Comparison of ENCODE assay signal across 8 mouse cellular contexts in the genomic region with DNA sequence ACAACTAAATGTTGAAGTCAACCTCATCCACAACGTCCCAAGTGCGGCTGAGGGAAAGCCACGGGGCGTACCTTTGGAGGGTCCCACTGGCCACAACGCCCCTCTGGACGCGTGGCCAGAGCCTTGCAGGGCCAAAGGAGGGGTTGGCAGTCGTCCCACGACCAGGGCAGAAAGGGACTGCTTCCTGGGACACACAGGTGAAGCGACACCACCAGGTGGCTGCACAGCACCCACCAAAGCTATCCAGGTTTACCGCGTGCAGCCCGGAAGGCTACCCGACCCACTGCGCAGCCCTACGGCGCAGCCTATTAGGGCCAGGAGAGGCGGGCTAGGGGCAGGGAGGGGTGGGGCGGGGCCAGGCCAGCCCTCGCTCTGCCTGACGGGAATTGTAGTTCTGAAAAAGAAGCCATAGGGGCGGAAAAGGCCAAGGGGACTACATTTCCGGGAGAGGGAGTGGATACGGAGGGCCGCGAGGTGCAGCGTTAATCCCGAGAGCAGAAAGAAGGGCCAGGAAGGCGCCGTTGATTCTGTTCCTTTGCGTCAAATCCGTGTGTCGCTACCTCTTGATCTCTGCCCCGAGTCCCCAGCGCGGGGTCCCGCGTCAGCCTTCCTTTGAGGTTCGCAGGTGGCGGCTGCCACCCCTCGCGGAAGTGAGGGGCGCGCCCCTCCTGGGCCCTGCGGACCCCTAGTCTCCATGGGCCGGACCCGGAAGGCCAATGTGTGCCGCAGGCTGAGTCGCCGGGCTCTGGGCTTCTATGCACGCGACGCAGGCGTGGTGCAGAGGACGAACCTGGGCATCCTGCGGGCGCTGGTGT. TPM values are rescaled to one million over a fixed set of nuclear protein-coding genes. Genes with fewer than 3 reads are reported as not detected.
DNase-seq lines count a peak whose midpoint lies in the region; ATAC-seq and TF ChIP-seq lines count a peak whose summit lies in the region.

Gene Dcaf17, plus strand, starts transcription at position 29 of the 815 bp plus-strand sequence.
Gene Mettl8, minus strand, starts transcription at position 284 of the 815 bp plus-strand sequence.

- WGBS in forebrain, embryonic 13.5 days, result under 1% methylated on average over 57 of the region's 57 CpGs
- under 1% methylated on average over 57 of the region's 57 CpGs for WGBS in large intestine, adult 2 months
- under 1% methylated on average over 54 of the region's 57 CpGs for WGBS in liver, postnatal 0 days (ENCODE audit: insufficient replicate concordance)
- WGBS in neural tube, embryonic 14.5 days, result under 1% methylated on average over 56 of the region's 57 CpGs

- peak within 1 kb of the TSS; percentile 81 for H3K4me2 ChIP-seq in forebrain, embryonic 13.5 days
- peak within 1 kb of the TSS; percentile 94 for H3K4me2 ChIP-seq in liver, postnatal 0 days (ENCODE audit: low read depth, low read length)
- peak within 1 kb of the TSS; percentile 77 for H3K4me2 ChIP-seq in neural tube, embryonic 14.5 days (ENCODE audit: low read depth, low read length)

- ATAC-seq in cerebellum, adult (ENCODE audit: insufficient number of reproducible peaks, low FRiP score, low TSS enrichment), result peak; percentile 97
- ATAC-seq in forebrain, embryonic 13.5 days, result peak; percentile 98
- peak; percentile 99 for ATAC-seq in liver, postnatal 0 days
- ATAC-seq in neural tube, embryonic 14.5 days (ENCODE audit: low read depth), result peak; percentile 99

- DNase-seq in heart, postnatal 10 days, result peak; percentile 93 to 94
- peak; percentile 89 for DNase-seq in large intestine, adult 2 months (ENCODE audit: low read depth, low spot score)
- peak; percentile 96 for DNase-seq in liver, postnatal 0 days
- peak; percentile 94 for DNase-seq in testis, postnatal 10 days (ENCODE audit: low spot score)

- H3K4me3 ChIP-seq in ES-Bruce4 (ENCODE audit: low read depth, low read length), result peak within 1 kb of the TSS; percentile 76
- H3K4me3 ChIP-seq in forebrain, embryonic 13.5 days, result peak within 1 kb of the TSS; percentile 82
- H3K4me3 ChIP-seq in liver, postnatal 0 days (ENCODE audit: low read depth, low read length), result peak within 1 kb of the TSS; percentile 88
- H3K4me3 ChIP-seq in neural tube, embryonic 14.5 days (ENCODE audit: low read depth, low read length), result peak within 1 kb of the TSS; percentile 82

- intact Hi-C loops in heart, postnatal 10 days (cut with DNase I), result no loop called here

- no peaks in the 10 kb centered on the region for H3K27me3 ChIP-seq in ES-Bruce4 (ENCODE audit: control insufficient read depth, insufficient read depth, low read length, poor library complexity, severe bottlenecking)
- no peaks in the 10 kb centered on the region for H3K27me3 ChIP-seq in forebrain, embryonic 13.5 days
- no peaks in the 10 kb centered on the region for H3K27me3 ChIP-seq in liver, postnatal 0 days (ENCODE audit: insufficient read depth, low read length)
- H3K27me3 ChIP-seq in neural tube, embryonic 14.5 days (ENCODE audit: control insufficient read depth, insufficient read depth, low read length), result no peaks in the 10 kb centered on the region

- TF ChIP-seq POLR2A in ES-Bruce4 (IDR thresholded peaks at IDR 0.05; ENCODE audit: insufficient read depth, low read length), result peak; percentile 84

- H3K27ac ChIP-seq in ES-Bruce4 (ENCODE audit: insufficient read depth, low read length), result peak within 1 kb of the TSS; percentile 37; the same call in 1 of the 2 replicates
- H3K27ac ChIP-seq in forebrain, embryonic 13.5 days, result peak within 1 kb of the TSS; percentile 95
- H3K27ac ChIP-seq in liver, postnatal 0 days (ENCODE audit: low read depth), result peak within 1 kb of the TSS; percentile 97
- peak within 1 kb of the TSS; percentile 94 for H3K27ac ChIP-seq in neural tube, embryonic 14.5 days (ENCODE audit: low read depth, low read length)

- peak; percentile 11 for TF ChIP-seq CTCF in ES-Bruce4 (IDR thresholded peaks at IDR 0.05; ENCODE audit: low read depth, low read length)
- peak; percentile 61 for TF ChIP-seq CTCF in liver, postnatal 0 days (IDR thresholded peaks at IDR 0.05; ENCODE audit: low read depth)

- H3K36me3 ChIP-seq in ES-Bruce4 (ENCODE audit: control insufficient read depth, insufficient read depth, low read length, poor library complexity, severe bottlenecking), result peaks cover 11% of the 10 kb centered on the region
- H3K36me3 ChIP-seq in forebrain, embryonic 13.5 days (ENCODE audit: poor library complexity, severe bottlenecking), result peaks cover 7% of the 10 kb centered on the region
- peaks cover 10% of the 10 kb centered on the region for H3K36me3 ChIP-seq in liver, postnatal 0 days (replicated peaks; ENCODE audit: insufficient read depth, low read length)
- H3K36me3 ChIP-seq in neural tube, embryonic 14.5 days (ENCODE audit: control insufficient read depth, insufficient read depth, low read length), result no peaks in the 10 kb centered on the region; the same call in 1 of the 2 replicates

- H3K9ac ChIP-seq in ES-Bruce4 (ENCODE audit: low read depth, poor library complexity, severe bottlenecking), result peak within 1 kb of the TSS; percentile 97
- peak within 1 kb of the TSS; percentile 86 for H3K9ac ChIP-seq in forebrain, embryonic 13.5 days
- H3K9ac ChIP-seq in liver, postnatal 0 days (replicated peaks), result peak within 1 kb of the TSS; percentile 87
- peak within 1 kb of the TSS; percentile 72 for H3K9ac ChIP-seq in neural tube, embryonic 14.5 days (replicated peaks; ENCODE audit: low read depth, low read length)

- H3K4me1 ChIP-seq in ES-Bruce4 (ENCODE audit: control insufficient read depth, insufficient read depth, low read length), result no peaks in the 10 kb centered on the region
- peaks cover 21% of the 10 kb centered on the region for H3K4me1 ChIP-seq in forebrain, embryonic 13.5 days
- peaks cover 9% of the 10 kb centered on the region for H3K4me1 ChIP-seq in liver, postnatal 0 days (ENCODE audit: insufficient read depth)
- H3K4me1 ChIP-seq in neural tube, embryonic 14.5 days (ENCODE audit: control insufficient read depth, insufficient read depth, low read length), result peaks cover 13% of the 10 kb centered on the region

- no peaks in the 10 kb centered on the region for H3K9me3 ChIP-seq in ES-Bruce4 (replicated peaks; ENCODE audit: control insufficient read depth, insufficient read depth, low read length, poor library complexity, severe bottlenecking)
- no peaks in the 10 kb centered on the region for H3K9me3 ChIP-seq in forebrain, embryonic 13.5 days (replicated peaks)
- no peaks in the 10 kb centered on the region for H3K9me3 ChIP-seq in liver, postnatal 0 days (ENCODE audit: low read length)
- H3K9me3 ChIP-seq in neural tube, embryonic 14.5 days (ENCODE audit: control insufficient read depth, low read length), result no peaks in the 10 kb centered on the region

- TF ChIP-seq EP300 in ES-Bruce4 (IDR thresholded peaks at IDR 0.05; ENCODE audit: insufficient read depth, low read depth, low read length), result no peak
- TF ChIP-seq EP300 in liver, postnatal 0 days (IDR thresholded peaks at IDR 0.05; ENCODE audit: low read depth), result no peak

RNA-seq across cellular contexts. Expression of gene Dcaf17, which starts in this region (rescaled TPM):
- 52.8 and 54.0 TPM in 2 replicates for polyA plus RNA-seq in ES-Bruce4 (2011; ENCODE audit: insufficient read depth, insufficient read length, low read depth, missing spikeins)
- 39.8 and 40.9 TPM in 2 replicates for polyA plus RNA-seq in forebrain, embryonic 13.5 days (2015; fragmentation: Nextera tagmentation; extraction: Ambion mirVana)
- 1 to 10 TPM; 6.0 to 6.9 TPM for total RNA-seq in heart, postnatal 10 days (2021)
- polyA plus RNA-seq in large intestine, adult 2 months (2012; rRNA removed), result 2.4 and 4.7 TPM in 2 replicates
- polyA plus RNA-seq in liver, postnatal 0 days (2015; fragmentation: Nextera tagmentation; extraction: Ambion mirVana), result 10.8 and 11.8 TPM in 2 replicates
- 27.5 and 31.7 TPM in 2 replicates for polyA plus RNA-seq in neural tube, embryonic 14.5 days (2014; fragmentation: Nextera tagmentation; extraction: Ambion mirVana)

RNA-seq across cellular contexts. Expression of gene Mettl8, which starts in this region (rescaled TPM):
- polyA plus RNA-seq in ES-Bruce4 (2011; ENCODE audit: insufficient read depth, insufficient read length, low read depth, missing spikeins), result 18.1 and 21.1 TPM in 2 replicates
- polyA plus RNA-seq in forebrain, embryonic 13.5 days (2015; fragmentation: Nextera tagmentation; extraction: Ambion mirVana), result 15.7 and 16.4 TPM in 2 replicates
- total RNA-seq in heart, postnatal 10 days (2021), result 1 to 10 TPM; 4.6 to 5.1 TPM
- polyA plus RNA-seq in large intestine, adult 2 months (2012; rRNA removed), result 3.3 and 4.0 TPM in 2 replicates
- 3.8 and 4.0 TPM in 2 replicates for polyA plus RNA-seq in liver, postnatal 0 days (2015; fragmentation: Nextera tagmentation; extraction: Ambion mirVana)
- 13.3 and 14.1 TPM in 2 replicates for polyA plus RNA-seq in neural tube, embryonic 14.5 days (2014; fragmentation: Nextera tagmentation; extraction: Ambion mirVana)

Comparison
In these comparisons a context has a peak if more than half of its experiments do, and no peak if none do; other contexts are left out.
1. Peak in every context shown above with its lines: DNase-seq, ATAC-seq, H3K4me3 ChIP-seq and H3K27ac ChIP-seq.
2. H3K27ac ChIP-seq: peak in every context shown above with its lines; median percentile 97 in liver, postnatal 0 days; 95 in forebrain, embryonic 13.5 days; 94 in neural tube, embryonic 14.5 days; 37 in ES-Bruce4.